Mouse (Mus musculus) adrenal gland, adult 18-20 months (tissue): Measurements from ENCODE around the gene Actn4. TPM values are rescaled to one million over a fixed set of nuclear protein-coding genes. Genes with fewer than 3 reads are reported as not detected.
"Not testable (repeated sequence)": the region's sequence is repeated elsewhere in the genome, so short reads cannot be mapped to it uniquely, and the experiment has no call there.

Experiments
- DNase-seq, 2 experiments: peaks; one replicate each; pipeline ENCODE4 v3.0.0; 2021 to 2022; ENCODE audit warnings: low spot score in 2 of 2
- total RNA-seq, 2 experiments: library from RNA; stranded (reverse); gene quantifications; 1 replicate in 1 of 2; 2 replicates in 1 of 2; pipeline ENCODE4 v1.2.3; 2021

Actn4 gene
- total RNA-seq, 2 experiments from 2014 or later = 197 to 233 TPM

GRCm38 (mm10) chr7:28893643-28894265 is 68.4 kb downstream of the Actn4 start:
- DNase-seq = peak in 1 of 2 experiments; percentile 42

GRCm38 (mm10) chr7:28892601-28893000 is 69.5 kb downstream of the Actn4 start:
- DNase-seq = no peak

GRCm38 (mm10) chr7:28888701-28889161 is 73.4 kb downstream of the Actn4 start:
- no peak for DNase-seq

DNA sequence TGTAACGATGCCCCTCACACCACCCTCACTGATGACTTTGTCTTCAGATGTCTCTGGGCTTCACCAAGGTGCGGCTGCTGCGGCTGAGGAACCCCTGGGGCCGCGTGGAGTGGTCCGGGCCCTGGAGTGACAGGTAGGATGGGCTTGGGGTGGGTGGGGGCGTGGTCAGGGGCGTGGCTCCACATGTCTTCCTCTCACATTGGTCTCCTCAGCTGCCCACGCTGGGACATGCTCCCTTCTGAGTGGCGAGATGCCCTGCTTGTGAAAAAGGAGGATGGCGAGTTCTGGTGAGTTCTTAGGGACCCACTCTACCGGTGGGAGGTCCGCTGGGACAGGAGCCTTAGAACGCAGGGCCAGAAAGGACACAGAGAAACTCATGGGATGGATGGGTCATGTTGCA is 75.7 kb downstream of the Actn4 start:
- DNase-seq = no peak

DNA sequence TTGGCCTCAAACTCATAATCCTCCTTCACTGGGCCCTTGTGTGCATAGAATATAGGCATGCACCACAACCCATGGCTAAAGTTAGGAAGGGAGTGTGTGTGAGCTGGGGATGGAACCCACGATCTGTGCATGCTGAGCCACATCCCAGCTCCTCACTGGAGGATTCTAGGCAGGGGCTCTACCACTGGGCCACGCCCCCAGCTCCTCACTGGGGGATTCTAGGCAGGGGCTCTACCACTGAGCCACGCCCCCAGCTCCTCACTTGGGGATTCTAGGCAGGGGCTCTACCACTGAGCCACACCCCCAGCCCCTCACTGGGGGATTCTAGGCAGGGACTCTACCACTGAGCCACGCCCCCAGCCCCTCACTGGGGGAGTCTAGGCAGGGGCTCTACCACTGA is 78.4 kb downstream of the Actn4 start:
- not testable (repeated sequence) for DNase-seq

- DNase-seq = no peak
Measured at GRCm38 (mm10) chr7:28883039-28883438, 79.1 kb downstream of the Actn4 start.

- DNase-seq = no peak
Measured at GRCm38 (mm10) chr7:28881199-28881598, 80.9 kb downstream of the Actn4 start, which contains the start of gene Capn12. Gene Capn12 (plus strand): TSS chr7:28881422.

- no peak for DNase-seq
Measured at GRCm38 (mm10) chr7:28880554-28880953, 81.6 kb downstream of the Actn4 start.

- DNase-seq = no peak
Measured at GRCm38 (mm10) chr7:28879606-28880005, 82.5 kb downstream of the Actn4 start.

DNA sequence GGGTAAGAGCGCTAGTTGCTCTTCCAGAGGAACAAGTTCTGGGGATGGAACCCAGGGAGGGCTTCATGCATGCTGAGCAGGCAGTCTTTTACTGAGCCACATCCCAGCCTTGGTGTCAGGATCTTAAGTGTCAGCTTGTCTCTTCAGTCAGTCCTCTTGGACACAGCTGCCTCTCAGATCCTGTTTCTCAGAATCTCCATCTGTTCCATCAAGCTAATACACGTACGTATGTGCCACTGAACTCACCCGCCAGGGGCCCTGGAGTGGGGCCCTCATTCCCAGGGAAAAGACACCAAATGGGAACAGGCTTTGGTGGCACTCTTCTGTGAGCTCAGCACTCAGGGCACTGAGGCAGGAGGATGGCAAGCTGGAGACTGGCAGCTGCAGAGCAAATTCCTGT is 84.3 kb downstream of the Actn4 start:
- no peak for DNase-seq

DNA sequence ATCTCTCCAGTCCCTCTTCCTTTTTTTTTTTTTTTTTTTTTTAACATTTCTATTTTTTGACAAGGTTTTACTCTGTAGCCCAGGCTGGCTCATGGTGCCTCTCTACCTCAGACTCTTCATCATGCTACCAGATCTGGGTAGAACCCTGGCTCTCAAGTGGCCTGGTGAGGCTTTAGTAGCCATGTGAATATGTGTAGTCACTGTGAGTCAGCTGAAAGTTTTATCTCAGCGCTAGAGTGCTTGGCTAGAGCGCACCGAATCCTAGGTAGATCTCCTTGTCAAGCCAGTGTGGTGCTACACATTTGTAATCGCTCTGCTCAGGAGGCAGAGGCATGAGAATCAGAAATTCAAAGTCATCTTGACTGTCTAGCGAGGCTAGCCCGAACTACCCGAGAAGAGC is 85.0 kb downstream of the Actn4 start:
- no peak for DNase-seq

DNA sequence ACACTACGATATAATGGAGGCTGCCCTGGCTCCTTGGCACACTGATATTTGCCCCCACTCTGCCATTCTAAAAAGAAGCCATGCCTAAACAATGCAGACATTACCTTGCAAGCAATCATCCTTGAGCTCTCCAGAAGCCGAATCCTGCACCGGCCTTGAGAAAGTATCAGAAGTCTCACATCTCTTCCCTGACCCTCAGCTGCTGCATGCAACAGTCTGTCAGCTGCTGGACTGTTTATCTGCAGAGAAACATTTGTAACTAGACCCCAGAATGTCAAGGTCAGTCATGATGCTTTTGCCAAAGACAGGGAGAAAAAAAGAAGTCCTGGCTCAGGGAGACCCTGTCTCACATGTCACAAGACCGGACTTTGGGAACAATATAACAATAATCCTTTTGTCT is 86.0 kb downstream of the Actn4 start:
- no peak for DNase-seq

DNA sequence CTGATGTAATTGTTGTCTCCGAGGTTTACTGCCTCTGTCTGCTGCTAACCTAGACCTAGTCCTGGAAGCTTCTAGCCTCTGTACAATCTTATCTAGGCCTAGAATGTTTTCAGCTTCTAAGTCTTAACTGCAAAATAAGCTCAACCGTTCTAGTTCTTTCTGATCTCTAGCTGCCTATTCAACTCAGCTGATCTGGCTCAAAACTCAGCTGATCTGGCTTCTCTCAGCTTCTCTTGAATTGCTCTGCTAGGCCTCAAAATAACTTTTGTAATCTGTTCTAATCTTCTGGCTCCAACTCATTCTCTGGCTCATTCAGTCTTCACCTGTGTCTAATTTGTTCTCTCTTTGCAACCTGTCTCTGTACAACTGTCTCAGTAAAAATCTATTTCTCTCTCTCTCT is 87.6 kb downstream of the Actn4 start:
- DNase-seq = no peak

DNA sequence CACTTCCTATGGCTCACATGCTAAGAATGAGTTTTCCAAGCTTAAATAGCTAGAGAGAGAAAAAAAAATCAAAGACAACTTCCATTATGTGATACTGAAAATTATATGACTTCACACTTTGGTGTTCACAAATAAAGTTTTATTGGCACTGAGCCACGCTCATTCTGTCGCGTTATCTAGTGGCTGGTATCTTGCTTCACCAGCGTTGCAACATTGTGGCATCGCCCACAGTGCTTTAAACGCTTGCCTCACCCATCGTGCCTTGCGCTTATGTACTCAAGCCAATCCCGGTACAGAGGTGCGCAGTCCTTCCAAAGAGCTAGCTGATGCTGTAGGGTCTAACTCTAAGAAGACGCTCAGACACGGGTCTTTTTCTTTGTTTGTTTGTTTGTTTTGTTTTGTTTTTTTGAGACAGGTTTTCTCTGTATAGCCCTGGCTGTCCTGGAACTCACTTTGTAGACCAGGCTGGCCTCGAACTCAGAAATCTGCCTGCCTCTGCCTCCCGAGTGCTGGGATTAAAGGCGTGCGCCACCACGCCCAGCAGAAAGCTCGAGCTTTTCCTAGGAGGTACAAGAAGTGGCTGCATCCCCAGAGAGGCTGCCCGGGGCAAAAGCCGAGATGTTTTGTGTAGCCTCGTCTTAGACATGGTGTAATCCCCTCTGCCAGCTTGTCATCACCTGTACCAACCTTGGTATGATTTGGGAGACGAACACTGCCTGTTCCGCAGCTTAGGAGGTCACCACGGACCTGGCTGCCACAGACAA is 91.1 kb downstream of the Actn4 start:
- no peak for DNase-seq

GRCm38 (mm10) chr7:28867508-28868340 is 94.4 kb downstream of the Actn4 start:
- peak; percentile 72 to 77 for DNase-seq

DNA sequence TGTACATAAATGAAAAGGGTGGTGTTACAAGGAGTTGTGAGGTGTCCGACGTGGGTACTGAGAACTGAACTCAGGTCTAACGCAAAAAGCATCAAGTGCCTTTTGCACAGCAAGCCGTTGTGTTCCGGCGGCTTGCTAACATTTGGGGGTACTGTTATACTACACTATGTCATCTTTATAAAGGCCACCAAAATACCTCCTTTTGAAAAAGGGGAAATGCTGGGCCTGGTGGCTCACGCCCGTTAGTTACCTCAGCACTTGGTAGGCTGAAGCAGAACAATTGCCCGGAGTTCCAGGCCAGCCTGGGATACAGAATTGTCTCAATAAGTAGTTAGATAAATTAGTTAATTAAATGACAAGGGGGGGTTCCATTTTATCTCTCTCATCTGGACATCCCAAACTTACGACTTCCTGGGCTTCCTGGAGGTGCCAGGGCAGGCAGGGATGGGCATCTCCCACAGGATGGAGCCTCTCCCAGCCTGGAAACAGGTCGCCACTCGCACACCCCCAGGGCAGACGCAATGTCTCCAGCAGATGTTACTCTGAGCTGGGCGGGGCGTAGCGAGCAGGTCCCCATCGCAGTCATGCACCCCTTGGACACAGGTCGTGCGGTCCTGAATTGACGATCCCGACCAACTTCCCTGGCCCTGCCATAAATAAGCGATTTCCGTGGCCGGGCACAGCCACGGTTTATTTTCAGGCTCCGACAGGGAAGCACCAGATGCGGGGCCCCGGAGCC is 95.2 kb downstream of the Actn4 start:
- no peak for DNase-seq

GRCm38 (mm10) chr7:28865481-28866300 is 96.4 kb downstream of the Actn4 start:
- peak; percentile 70 to 78 for DNase-seq

DNA sequence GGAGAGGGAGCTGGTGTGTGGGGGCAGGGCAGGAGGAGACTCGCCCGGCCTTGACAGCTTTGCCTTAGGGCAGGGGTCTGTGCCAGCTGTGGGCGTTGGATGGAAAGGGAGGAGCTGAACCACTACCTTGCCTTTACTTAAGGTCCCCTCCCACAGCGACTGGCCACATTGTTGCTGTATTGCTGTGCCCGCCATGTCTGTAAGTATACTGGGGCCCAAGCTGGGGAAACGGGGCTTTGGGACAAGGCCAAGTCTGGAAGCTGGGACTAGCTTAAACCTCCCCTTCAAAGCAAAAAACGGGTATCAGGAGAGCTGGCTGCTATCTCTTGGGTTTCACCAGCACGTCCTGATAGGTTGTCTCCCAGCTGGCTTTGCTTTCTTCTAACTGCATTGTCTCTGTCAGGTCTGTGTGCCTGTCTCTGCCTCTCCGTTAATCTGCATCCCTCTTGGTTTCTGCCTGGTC is 97.8 kb downstream of the Actn4 start:
- DNase-seq = no peak

DNA sequence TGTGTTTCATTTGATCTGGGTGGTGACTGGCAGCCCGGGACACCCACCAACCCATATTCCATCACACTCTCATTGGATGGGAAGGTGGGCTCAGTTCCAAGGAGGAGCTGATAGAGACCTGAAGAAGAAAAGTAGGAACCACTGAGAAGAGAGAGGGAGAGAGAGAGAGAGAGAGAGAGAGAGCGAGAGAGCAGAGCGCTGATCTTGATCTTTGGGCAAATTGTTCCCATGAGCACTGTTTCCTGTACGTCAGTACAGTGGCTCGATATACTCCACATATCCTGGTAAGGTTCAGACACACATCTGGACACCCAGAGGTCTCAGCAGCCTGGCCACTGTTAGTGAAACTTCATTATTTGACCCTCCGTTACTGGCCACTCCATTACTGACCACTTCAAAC is 98.6 kb downstream of the Actn4 start, which contains the start of gene Lgals7:
TSS of gene Lgals7 (plus strand) at position 314 of the 400 bp plus-strand sequence.
- DNase-seq = no peak
